Mouse (Mus musculus): Measurements from ENCODE around the gene Prkaa1. TPM values are rescaled to one million over a fixed set of nuclear protein-coding genes. Genes with fewer than 3 reads are reported as not detected.
"Not testable (repeated sequence)": the region's sequence is repeated elsewhere in the genome, so short reads cannot be mapped to it uniquely, and the experiment has no call there.

Gene Prkaa1
- polyA plus RNA-seq, 1 experiment from 2014 or later = 11.5 TPM

- no peak for DNase-seq (ENCODE audit: low spot score)
Observed at GRCm38 (mm10) chr15:5165121-5165773, 21.6 kb downstream of the Prkaa1 start.

- DNase-seq (ENCODE audit: low spot score) = no peak
Observed at GRCm38 (mm10) chr15:5173217-5173820, 29.7 kb downstream of the Prkaa1 start.

GRCm38 (mm10) chr15:5184668-5185330 lies 41.1 kb downstream of the Prkaa1 start:
- DNase-seq (ENCODE audit: low spot score) = peak; percentile 18

- peak; percentile 65 for DNase-seq (ENCODE audit: low spot score)
Observed at GRCm38 (mm10) chr15:5185366-5186292, 42.0 kb downstream of the Prkaa1 start, which contains the start of gene Ttc33. Ttc33 (plus strand) TSS chr15:5185525.

GRCm38 (mm10) chr15:5186293-5186675 lies 42.6 kb downstream of the Prkaa1 start:
- DNase-seq (ENCODE audit: low spot score) = no peak

- DNase-seq (ENCODE audit: low spot score) = no peak
Observed at GRCm38 (mm10) chr15:5187116-5187515, 43.5 kb downstream of the Prkaa1 start.

GRCm38 (mm10) chr15:5188029-5188428 lies 44.4 kb downstream of the Prkaa1 start:
- DNase-seq (ENCODE audit: low spot score) = no peak

GRCm38 (mm10) chr15:5189504-5190093 lies 45.9 kb downstream of the Prkaa1 start:
- peak; percentile 10 for DNase-seq (ENCODE audit: low spot score)

- peak; percentile 19 for DNase-seq (ENCODE audit: low spot score)
Observed at GRCm38 (mm10) chr15:5193833-5194232, 50.2 kb downstream of the Prkaa1 start.

GRCm38 (mm10) chr15:5194446-5194845 lies 50.8 kb downstream of the Prkaa1 start:
- no peak for DNase-seq (ENCODE audit: low spot score)

GRCm38 (mm10) chr15:5194931-5195330 lies 51.3 kb downstream of the Prkaa1 start:
- no peak for DNase-seq (ENCODE audit: low spot score)

- no peak for DNase-seq (ENCODE audit: low spot score)
Observed at GRCm38 (mm10) chr15:5195987-5196514, 52.4 kb downstream of the Prkaa1 start.

GRCm38 (mm10) chr15:5196691-5197090 lies 53.0 kb downstream of the Prkaa1 start:
- DNase-seq (ENCODE audit: low spot score) = no peak

GRCm38 (mm10) chr15:5205222-5205621 lies 61.6 kb downstream of the Prkaa1 start:
- DNase-seq (ENCODE audit: low spot score) = no peak

GRCm38 (mm10) chr15:5209116-5209515 lies 65.5 kb downstream of the Prkaa1 start:
- no peak for DNase-seq (ENCODE audit: low spot score)

GRCm38 (mm10) chr15:5220491-5220890 lies 76.8 kb downstream of the Prkaa1 start:
- no peak for DNase-seq (ENCODE audit: low spot score)

- not testable (repeated sequence) for DNase-seq (ENCODE audit: low spot score)
Observed at GRCm38 (mm10) chr15:5230746-5231145, 87.1 kb downstream of the Prkaa1 start.

Data from thymus, postnatal 0 days (tissue).